Mouse (Mus musculus): ENCODE measurements at regions not wholly inside any gene's neighbourhood (a gene's known extent, or its start where the extent isn't known, plus 50 kb on each side); places are given as distances from the start of the nearest gene placed in this dataset.

DNA sequence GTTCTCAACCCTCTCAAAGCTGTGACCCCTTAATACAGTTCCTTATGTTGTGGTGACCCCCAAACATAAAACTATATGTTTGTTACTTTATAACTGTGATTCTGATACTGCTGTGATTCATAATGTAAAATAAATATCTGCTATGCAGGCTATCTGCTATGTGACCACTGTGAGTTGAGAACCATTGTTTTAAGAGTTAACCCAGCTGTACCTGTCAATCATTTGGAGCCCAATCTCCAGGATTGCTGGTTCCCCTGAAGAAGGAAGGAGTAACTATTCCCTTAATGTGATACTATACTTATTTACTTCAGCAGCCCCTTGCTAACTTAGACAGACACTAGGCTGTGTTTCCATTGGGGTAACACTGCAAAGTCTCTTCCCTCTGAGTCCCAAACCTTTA, 400.5 kb downstream of the Nbas start:
- TF ChIP-seq POLR2A (IDR thresholded peaks at IDR 0.05; ENCODE audit: borderline replicate concordance, low read depth, low read length) (no peak), CTCF (IDR thresholded peaks at IDR 0.05; ENCODE audit: low read depth, low read length) (no peak)
